Comparison of ENCODE assay signal across 27 mouse cellular contexts in the genomic region with DNA sequence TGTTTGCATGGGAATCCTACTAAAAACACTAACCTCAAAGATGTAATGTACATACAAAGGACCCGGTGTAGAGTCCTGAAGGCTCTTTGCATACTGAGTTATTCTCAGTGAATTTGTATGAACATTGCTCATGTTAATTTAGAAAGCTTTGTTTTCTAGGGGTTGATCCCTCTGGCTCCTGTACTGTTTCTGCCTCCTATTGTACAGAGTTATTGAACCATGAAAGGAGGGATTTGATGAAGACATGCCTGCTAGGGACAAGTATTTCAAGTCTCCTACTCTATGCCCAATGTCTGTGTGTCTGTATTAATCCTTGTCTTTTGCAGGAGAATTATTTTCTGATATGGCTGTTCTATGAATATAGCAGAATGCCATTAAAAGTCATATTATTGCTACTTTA.
A peak's percentile ranks its signal among the peaks of the same experiment; 100 is the strongest.
DNase-seq lines count a peak whose midpoint lies in the region; ATAC-seq and TF ChIP-seq lines count a peak whose summit lies in the region.
"Had no signal": no experiment of that assay in that cellular context is flagged by ENCODE, and none has a peak within 500 bp of the region (broad histone marks: within the 10 kb centered on the region; RNA-seq: fewer than 3 reads in every experiment).

No protein-coding gene starts in this region.

- H3K4me1 ChIP-seq in forebrain, embryonic 11.5 days (replicated peaks; ENCODE audit: control insufficient read depth, insufficient read depth, low read length), result no peaks in the 10 kb centered on the region
- peaks cover 5% of the 10 kb centered on the region; the same call in 1 of the 2 replicates for H3K4me1 ChIP-seq in forebrain, embryonic 10.5 days
- H3K4me1 ChIP-seq: embryonic facial prominence, embryonic 13.5 days; forebrain, embryonic 13.5 days; heart, embryonic 12.5 days; heart, embryonic 15.5 days; hindbrain, embryonic 13.5 days; intestine, embryonic 15.5 days had no signal

- no peaks in the 10 kb centered on the region for H3K9me3 ChIP-seq in forebrain, embryonic 11.5 days (ENCODE audit: control insufficient read depth, low read length)
- no peaks in the 10 kb centered on the region for H3K9me3 ChIP-seq in forebrain, embryonic 10.5 days
- H3K9me3 ChIP-seq: embryonic facial prominence, embryonic 13.5 days; forebrain, embryonic 13.5 days; heart, embryonic 12.5 days; heart, embryonic 15.5 days; hindbrain, embryonic 10.5 days; hindbrain, embryonic 13.5 days; intestine, embryonic 15.5 days had no signal

- no peaks in the 10 kb centered on the region for H3K36me3 ChIP-seq in forebrain, embryonic 11.5 days (ENCODE audit: control insufficient read depth, insufficient read depth, low read length)
- H3K36me3 ChIP-seq in forebrain, embryonic 10.5 days (replicated peaks), result no peaks in the 10 kb centered on the region
- H3K36me3 ChIP-seq: embryonic facial prominence, embryonic 13.5 days; heart, embryonic 12.5 days; heart, embryonic 15.5 days; hindbrain, embryonic 10.5 days; hindbrain, embryonic 13.5 days; intestine, embryonic 15.5 days had no signal

- DNase-seq in forebrain, embryonic 11.5 days (ENCODE audit: low spot score), result no peak
- no peak for DNase-seq in forebrain, embryonic 10.5 days (ENCODE audit: extremely low spot score, low spot score)
- DNase-seq in Muller cell, postnatal 12 days (ENCODE audit: inconsistent ontology term), result peak; percentile 23
- peak; percentile 17 for DNase-seq in brain, embryonic 14.5 days (ENCODE audit: low read depth)
- no peak for DNase-seq in lung, postnatal 25 days (ENCODE audit: low spot score)
- no peak for DNase-seq in thymus, postnatal 10 days (ENCODE audit: low spot score in 2 of 2)
- DNase-seq: adrenal gland, postnatal 10 days; adrenal gland, postnatal 36 days; cerebellum, adult 11 months; cerebellum, adult 2 months; cerebellum, adult 9-11 months; cerebellum, postnatal 25 days; forebrain, postnatal 0 days; gastrocnemius, postnatal 25 days; heart, adult 18-20 months; heart, postnatal 10 days; heart, postnatal 36 days; kidney, adult 11 months had no signal

- H3K9ac ChIP-seq in forebrain, embryonic 11.5 days (ENCODE audit: low read length), result no peak overlapping the region
- H3K9ac ChIP-seq: embryonic facial prominence, embryonic 13.5 days; forebrain, embryonic 13.5 days; forebrain, postnatal 0 days; heart, embryonic 12.5 days; heart, embryonic 15.5 days; hindbrain, embryonic 13.5 days; intestine, embryonic 15.5 days had no signal

- no peak overlapping the region for H3K4me3 ChIP-seq in forebrain, embryonic 11.5 days (ENCODE audit: low read depth, low read length)
- no peak overlapping the region for H3K4me3 ChIP-seq in forebrain, embryonic 10.5 days
- H3K4me3 ChIP-seq: embryonic facial prominence, embryonic 13.5 days; forebrain, embryonic 13.5 days; heart, embryonic 12.5 days; heart, embryonic 15.5 days; hindbrain, embryonic 10.5 days; hindbrain, embryonic 13.5 days; intestine, embryonic 15.5 days had no signal

- no peak overlapping the region for H3K4me2 ChIP-seq in forebrain, embryonic 11.5 days (ENCODE audit: low read depth, low read length, severe bottlenecking)
- H3K4me2 ChIP-seq: embryonic facial prominence, embryonic 13.5 days; forebrain, embryonic 13.5 days; heart, embryonic 12.5 days; heart, embryonic 15.5 days; hindbrain, embryonic 13.5 days; intestine, embryonic 15.5 days had no signal

- 42% methylated on average over 1 of the region's 1 CpGs for WGBS in forebrain, embryonic 11.5 days
- WGBS in forebrain, embryonic 10.5 days, result 67% methylated on average over 1 of the region's 1 CpGs

- H3K27ac ChIP-seq in forebrain, embryonic 11.5 days (ENCODE audit: low read depth, low read length), result no peak overlapping the region
- H3K27ac ChIP-seq in forebrain, embryonic 10.5 days, result no peak overlapping the region
- H3K27ac ChIP-seq: embryonic facial prominence, embryonic 13.5 days; forebrain, embryonic 13.5 days; heart, embryonic 15.5 days; hindbrain, embryonic 10.5 days; hindbrain, embryonic 13.5 days; intestine, embryonic 15.5 days had no signal

- TF ChIP-seq CTCF in brain, embryonic 14.5 days (IDR thresholded peaks at IDR 0.05; ENCODE audit: borderline replicate concordance, extremely low read depth, insufficient read depth, insufficient read length), result no peak

- no peaks in the 10 kb centered on the region for H3K27me3 ChIP-seq in forebrain, embryonic 11.5 days (ENCODE audit: control insufficient read depth, insufficient read depth, low read length)
- no peaks in the 10 kb centered on the region for H3K27me3 ChIP-seq in forebrain, embryonic 10.5 days (ENCODE audit: poor library complexity, severe bottlenecking)
- H3K27me3 ChIP-seq: embryonic facial prominence, embryonic 13.5 days; forebrain, embryonic 13.5 days; heart, embryonic 12.5 days; heart, embryonic 15.5 days; hindbrain, embryonic 13.5 days; intestine, embryonic 15.5 days had no signal

- no peak for TF ChIP-seq POLR2A in brain, embryonic 14.5 days (IDR thresholded peaks at IDR 0.05; ENCODE audit: borderline replicate concordance, extremely low read depth, insufficient read depth, insufficient read length, poor library complexity, severe bottlenecking)

- peak; percentile 69 for ATAC-seq in forebrain, embryonic 11.5 days (replicated peaks; ENCODE audit: low FRiP score)
- ATAC-seq: CD4-positive, CD25-positive, alpha-beta regulatory T cell, adult 4 months; forebrain, embryonic 13.5 days; forebrain, postnatal 0 days; hindbrain, embryonic 16.5 days; intestine, embryonic 15.5 days had no signal

Comparison
In these comparisons a context has a peak if more than half of its experiments do, and no peak if none do; other contexts are left out.
1. DNase-seq: peak in Muller cell, postnatal 12 days (single experiment) and brain, embryonic 14.5 days (single experiment); none in forebrain, embryonic 11.5 days (single experiment), forebrain, embryonic 10.5 days (single experiment), lung, postnatal 25 days (single experiment) and thymus, postnatal 10 days (0 of 2).